Mouse (Mus musculus) stomach, embryonic 15.5 days (tissue): ENCODE measurements around the gene Disc1. TPM values are rescaled to one million over a fixed set of nuclear protein-coding genes. Genes with fewer than 3 reads are reported as not detected.
A peak's percentile ranks its signal among the peaks of the same experiment; 100 is the strongest.

Experiments used
- ATAC-seq: fragments of 200-750 bp; cut with Nextera tagmentation; 2 replicates; pipeline ENCODE4 v1.8.0; 2017; ENCODE audit warnings: low read depth, moderate number of reproducible peaks, moderate TSS enrichment; ENCODE audit not compliant: insufficient read depth, low FRiP score
- H3K27ac ChIP-seq: fragments of 300-500 bp; sonication (generic); 2 replicates; pipeline ENCODE4 v1.5.1; 2015; ENCODE audit warnings: mild to moderate bottlenecking, inconsistent platforms
- H3K27me3 ChIP-seq: fragments of 300-500 bp; sonication (generic); replicated peaks from 2 replicates; pipeline ENCODE4 v1.6.1; 2015; ENCODE audit warnings: inconsistent platforms
- H3K36me3 ChIP-seq: fragments of 300-500 bp; sonication (generic); 2 replicates; pipeline ENCODE4 v1.6.1; 2015; ENCODE audit warnings: inconsistent platforms
- H3K4me1 ChIP-seq: fragments of 300-500 bp; sonication (generic); 2 replicates; pipeline ENCODE4 v1.6.1; 2015; ENCODE audit warnings: inconsistent platforms
- H3K4me2 ChIP-seq: fragments of 300-500 bp; sonication (generic); 2 replicates; pipeline ENCODE4 v1.6.1; 2015; ENCODE audit warnings: mild to moderate bottlenecking, inconsistent platforms
- H3K4me3 ChIP-seq: fragments of 300-500 bp; sonication (generic); replicated peaks from 2 replicates; pipeline ENCODE4 v1.5.1; 2015; ENCODE audit warnings: inconsistent platforms
- H3K9ac ChIP-seq: fragments of 300-500 bp; sonication (generic); 2 replicates; pipeline ENCODE4 v1.6.1; 2015; ENCODE audit warnings: inconsistent platforms
- H3K9me3 ChIP-seq: fragments of 300-500 bp; sonication (generic); 2 replicates; pipeline ENCODE4 v1.6.1; 2016; ENCODE audit warnings: inconsistent platforms
- WGBS: fragments of 180-500 bp; shearing (Covaris S2); methylation state at CpG from one replicate; pipeline ENCODE4 v1.1.7; 2015; 5-methylcytosine and 5-hydroxymethylcytosine counted together
- polyA plus RNA-seq: library from polyadenylated mRNA; unstranded; fragments of >200 nt; fragmentation: Nextera tagmentation; extraction: Ambion mirVana; gene quantifications from 2 replicates; pipeline ENCODE4 v1.2.1, GENCODE M21; 2015

Disc1 gene
- polyA plus RNA-seq = 1.7 and 2.3 TPM in 2 replicates

DNA sequence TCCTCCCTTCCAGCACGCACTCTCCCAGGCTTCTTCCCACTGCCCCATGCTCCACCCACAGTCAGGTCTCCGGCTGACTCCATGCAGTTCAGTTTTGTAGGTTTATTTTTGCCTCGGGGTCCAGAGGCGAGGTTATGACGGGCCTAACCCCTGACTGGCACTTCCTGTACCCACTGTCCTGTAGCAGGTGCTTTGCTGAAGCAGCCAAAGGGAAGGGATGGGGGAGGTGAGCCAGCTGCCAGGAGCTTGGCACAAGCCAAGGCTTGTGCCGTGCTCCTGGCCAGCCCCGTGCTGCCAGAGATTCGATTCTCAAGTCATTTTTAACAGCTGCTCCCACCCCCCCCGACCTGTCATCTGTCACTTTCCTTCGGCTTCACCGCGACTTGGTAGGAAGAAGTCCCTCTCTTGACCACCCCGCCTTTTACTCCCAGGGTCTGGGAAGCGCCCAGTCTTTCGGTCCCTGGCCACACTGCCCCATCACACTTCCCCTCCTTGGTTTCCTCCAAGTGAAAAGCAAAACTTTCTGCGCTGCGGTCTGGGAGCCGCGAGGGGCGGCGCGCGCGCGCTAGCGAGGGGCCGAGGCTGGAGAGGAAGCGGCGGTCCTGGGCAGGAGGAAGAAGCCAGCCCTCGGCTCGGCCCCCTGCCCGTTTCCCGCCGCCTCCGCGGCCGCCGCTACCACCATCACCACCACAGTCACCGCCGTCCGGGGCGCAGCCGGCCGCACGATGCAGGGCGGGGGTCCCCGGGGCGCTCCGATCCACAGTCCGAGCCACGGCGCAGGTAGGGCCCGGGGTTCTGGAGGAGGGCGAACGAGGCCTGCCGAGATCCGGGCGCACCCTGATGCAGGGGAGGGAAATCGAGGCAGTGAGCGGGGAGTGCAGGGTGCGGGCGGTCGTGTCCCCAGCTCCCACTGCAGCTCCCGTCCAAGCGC is at the start of gene Disc1:
Disc1 (plus strand) TSS at position 691 of the 931 bp plus-strand sequence.
- no peaks in the 10 kb centered on the region for H3K36me3 ChIP-seq
- peak within 1 kb of the TSS; percentile 80 for H3K27ac ChIP-seq
- 1% methylated on average over 65 of the region's 65 CpGs for WGBS
- peak; percentile 21; the same call in 1 of the 2 replicates for ATAC-seq
- peaks cover 8% of the 10 kb centered on the region for H3K27me3 ChIP-seq
- H3K4me2 ChIP-seq = peak within 1 kb of the TSS; percentile 97
- H3K4me3 ChIP-seq = peak within 1 kb of the TSS; percentile 72
- peaks cover 5% of the 10 kb centered on the region; the same call in 1 of the 2 replicates for H3K4me1 ChIP-seq
- H3K9me3 ChIP-seq = no peaks in the 10 kb centered on the region
- H3K9ac ChIP-seq = peak within 1 kb of the TSS; percentile 78

DNA sequence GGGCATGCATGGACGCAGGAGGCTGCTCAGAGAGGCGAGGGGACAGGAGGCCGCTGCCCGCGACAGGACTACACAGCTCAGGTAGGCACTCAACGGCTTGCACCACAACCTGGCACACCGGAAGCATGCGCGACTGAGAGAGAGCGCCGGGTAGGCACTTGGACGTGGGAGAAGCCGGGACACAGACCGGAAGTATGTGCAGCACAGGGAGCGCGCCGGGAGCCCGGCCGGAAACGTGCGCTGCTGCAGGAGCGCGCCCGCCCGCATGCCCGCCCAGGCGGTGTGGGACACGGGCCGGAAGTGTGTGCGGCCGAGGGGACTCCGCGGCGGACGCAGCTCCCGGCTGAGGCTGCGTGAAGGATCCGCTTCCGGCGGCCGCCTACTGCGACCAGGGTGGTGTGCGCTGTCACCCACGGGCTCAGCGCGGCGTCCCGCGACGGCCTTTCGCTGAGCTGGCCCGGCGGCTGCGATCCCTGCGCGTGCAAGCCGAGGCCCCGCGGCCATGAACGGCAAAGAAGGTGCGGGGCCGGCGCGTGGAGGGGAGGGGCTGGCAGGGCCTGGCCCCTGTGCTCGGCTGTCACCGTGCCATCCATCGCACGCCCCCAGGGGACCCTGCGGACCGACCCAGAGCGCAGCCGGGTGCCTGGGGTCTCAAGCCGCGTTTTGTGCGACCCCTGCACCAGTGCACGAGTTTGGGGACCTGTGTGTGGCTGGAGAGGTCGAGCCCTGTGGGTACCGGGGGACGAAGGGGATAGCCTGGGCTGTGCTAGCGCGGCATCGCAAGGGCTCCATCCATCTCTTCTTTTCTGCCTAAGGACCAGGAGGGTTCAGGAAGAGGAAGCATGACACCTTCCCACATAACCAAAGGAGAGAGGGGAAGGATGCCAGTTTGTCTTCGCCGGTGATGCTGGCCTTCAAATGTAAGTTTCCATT is 41.0 kb upstream of the Disc1 start, which contains the start of gene Tsnax:
Tsnax (plus strand) TSS at position 303 of the 933 bp plus-strand sequence.
- ATAC-seq = peak; percentile 98
- H3K4me2 ChIP-seq = peak within 1 kb of the TSS; percentile 70
- peak within 1 kb of the TSS; percentile 99 for H3K9ac ChIP-seq
- peak within 1 kb of the TSS; percentile 86 for H3K27ac ChIP-seq
- peak within 1 kb of the TSS; percentile 99 for H3K4me3 ChIP-seq
- WGBS = 2% methylated on average over 84 of the region's 84 CpGs
- H3K9me3 ChIP-seq = no peaks in the 10 kb centered on the region
- H3K36me3 ChIP-seq = peaks cover 13% of the 10 kb centered on the region; the same call in 1 of the 2 replicates
- no peaks in the 10 kb centered on the region for H3K27me3 ChIP-seq
- H3K4me1 ChIP-seq = no peaks in the 10 kb centered on the region

GRCm38 (mm10) chr8:125024085-125024484 is 29.9 kb upstream of the Disc1 start:
- Histone ChIP-seq H3K9ac (no peak overlapping the region), H3K4me1 (no peaks in the 10 kb centered on the region), H3K27me3 (no peaks in the 10 kb centered on the region), H3K4me2 (no peak overlapping the region), H3K4me3 (no peak overlapping the region), H3K36me3 (peaks cover 37% of the 10 kb centered on the region), H3K27ac (no peak overlapping the region), H3K9me3 (no peaks in the 10 kb centered on the region)
- no peak for ATAC-seq
- WGBS = 77% methylated on average over 8 of the region's 8 CpGs

DNA sequence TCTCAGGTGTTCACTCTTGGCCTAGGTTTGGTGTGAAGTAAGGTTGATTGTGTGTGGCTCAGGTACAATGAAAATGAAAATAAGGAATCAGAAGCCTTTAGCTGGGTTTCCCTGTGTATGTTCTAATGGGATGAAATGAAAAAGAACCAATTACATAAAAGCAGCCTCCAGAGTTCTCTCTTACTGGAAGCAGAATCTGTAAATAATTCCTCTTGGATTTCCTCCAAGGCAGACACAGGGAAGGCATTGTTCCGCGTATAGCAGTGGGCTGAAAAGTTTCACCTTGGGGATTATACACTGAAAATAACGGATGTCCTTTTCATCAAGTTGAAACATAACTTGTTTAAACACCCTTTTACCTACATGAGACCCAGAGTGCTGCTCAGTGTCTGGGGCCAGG is 26.8 kb upstream of the Disc1 start:
- Histone ChIP-seq H3K9ac (no peak overlapping the region), H3K4me2 (no peak overlapping the region), H3K4me1 (no peaks in the 10 kb centered on the region), H3K27ac (no peak overlapping the region), H3K36me3 (peaks cover 55% of the 10 kb centered on the region), H3K9me3 (no peaks in the 10 kb centered on the region), H3K4me3 (no peak overlapping the region), H3K27me3 (no peaks in the 10 kb centered on the region)
- WGBS = 60% methylated on average over 3 of the region's 3 CpGs
- ATAC-seq = no peak

GRCm38 (mm10) chr8:125028841-125029240 is 25.2 kb upstream of the Disc1 start:
- Histone ChIP-seq H3K36me3 (peaks cover 59% of the 10 kb centered on the region), H3K4me2 (no peak overlapping the region), H3K4me3 (no peak overlapping the region), H3K4me1 (no peaks in the 10 kb centered on the region), H3K27me3 (no peaks in the 10 kb centered on the region), H3K9ac (no peak overlapping the region), H3K9me3 (no peaks in the 10 kb centered on the region), H3K27ac (no peak overlapping the region)
- 90% methylated on average over 5 of the region's 5 CpGs for WGBS
- no peak for ATAC-seq

DNA sequence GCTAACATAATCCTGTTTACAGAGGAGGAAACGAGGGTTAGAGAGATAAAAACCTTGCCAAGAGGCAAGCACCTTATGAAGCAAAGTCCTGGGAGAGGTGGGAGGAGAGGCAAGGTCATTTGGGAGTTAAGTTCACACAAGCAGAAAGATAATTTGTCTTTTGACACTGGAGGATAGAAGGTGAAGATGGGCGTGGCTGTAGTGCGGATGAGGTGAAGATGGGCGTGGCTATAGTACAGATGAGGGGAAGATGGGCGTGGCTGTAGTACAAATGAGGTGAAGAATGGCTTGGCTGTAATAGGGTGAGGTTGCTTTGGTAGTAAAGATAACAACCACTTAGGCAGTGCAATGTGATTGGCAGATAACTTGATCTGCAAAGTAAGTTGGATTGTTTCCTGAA is 22.7 kb upstream of the Disc1 start:
- Histone ChIP-seq H3K4me1 (no peaks in the 10 kb centered on the region), H3K9ac (no peak overlapping the region), H3K4me2 (no peak overlapping the region), H3K9me3 (no peaks in the 10 kb centered on the region), H3K4me3 (no peak overlapping the region), H3K27ac (no peak overlapping the region), H3K36me3 (peaks cover 50% of the 10 kb centered on the region), H3K27me3 (no peaks in the 10 kb centered on the region)
- 58% methylated on average over 5 of the region's 5 CpGs for WGBS
- no peak for ATAC-seq

- Histone ChIP-seq H3K27me3 (no peaks in the 10 kb centered on the region), H3K4me1 (no peaks in the 10 kb centered on the region), H3K9ac (no peak overlapping the region), H3K4me3 (no peak overlapping the region), H3K4me2 (no peak overlapping the region), H3K27ac (no peak overlapping the region), H3K36me3 (peaks cover 40% of the 10 kb centered on the region), H3K9me3 (no peaks in the 10 kb centered on the region)
- ATAC-seq = no peak
- WGBS = 40% methylated on average over 8 of the region's 8 CpGs
Observed at GRCm38 (mm10) chr8:125034669-125035068, 19.3 kb upstream of the Disc1 start.

DNA sequence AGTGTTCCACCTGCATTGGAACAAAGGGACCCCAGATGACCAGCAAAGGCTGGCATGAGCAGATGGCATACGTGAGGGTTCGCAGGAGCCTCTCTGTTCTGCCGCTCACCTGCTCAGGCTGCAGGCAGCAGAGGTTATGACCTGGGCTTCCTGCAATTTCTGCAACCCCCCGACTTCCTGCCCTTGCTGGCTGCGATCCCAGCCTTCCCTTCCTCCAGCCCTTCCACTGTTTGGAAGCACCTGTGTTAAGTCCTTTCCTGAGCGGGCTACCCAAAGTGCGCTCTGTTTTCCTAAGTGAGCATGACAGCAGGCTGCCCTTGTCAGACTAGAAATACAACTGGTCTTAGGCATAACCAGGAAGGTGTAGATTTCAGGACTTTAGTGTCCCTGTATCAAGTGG is 16.9 kb upstream of the Disc1 start:
- no peak for ATAC-seq
- Histone ChIP-seq H3K9ac (no peak overlapping the region), H3K4me3 (no peak overlapping the region), H3K27me3 (no peaks in the 10 kb centered on the region), H3K36me3 (0 out of 2 replicates have a peak, but pooled peaks cover 24% of the 10 kb centered on the region), H3K4me2 (no peak overlapping the region), H3K4me1 (no peaks in the 10 kb centered on the region), H3K9me3 (no peaks in the 10 kb centered on the region), H3K27ac (no peak overlapping the region)
- 61% methylated on average over 7 of the region's 7 CpGs for WGBS

- Histone ChIP-seq H3K27me3 (no peaks in the 10 kb centered on the region), H3K36me3 (0 out of 2 replicates have a peak, but pooled peaks cover 17% of the 10 kb centered on the region), H3K4me1 (no peaks in the 10 kb centered on the region), H3K27ac (no peak overlapping the region), H3K9ac (no peak overlapping the region), H3K4me2 (no peak overlapping the region), H3K4me3 (no peak overlapping the region), H3K9me3 (no peaks in the 10 kb centered on the region)
- ATAC-seq = no peak
- 85% methylated on average over 15 of the region's 15 CpGs for WGBS
Observed at GRCm38 (mm10) chr8:125038731-125039130, 15.3 kb upstream of the Disc1 start.

DNA sequence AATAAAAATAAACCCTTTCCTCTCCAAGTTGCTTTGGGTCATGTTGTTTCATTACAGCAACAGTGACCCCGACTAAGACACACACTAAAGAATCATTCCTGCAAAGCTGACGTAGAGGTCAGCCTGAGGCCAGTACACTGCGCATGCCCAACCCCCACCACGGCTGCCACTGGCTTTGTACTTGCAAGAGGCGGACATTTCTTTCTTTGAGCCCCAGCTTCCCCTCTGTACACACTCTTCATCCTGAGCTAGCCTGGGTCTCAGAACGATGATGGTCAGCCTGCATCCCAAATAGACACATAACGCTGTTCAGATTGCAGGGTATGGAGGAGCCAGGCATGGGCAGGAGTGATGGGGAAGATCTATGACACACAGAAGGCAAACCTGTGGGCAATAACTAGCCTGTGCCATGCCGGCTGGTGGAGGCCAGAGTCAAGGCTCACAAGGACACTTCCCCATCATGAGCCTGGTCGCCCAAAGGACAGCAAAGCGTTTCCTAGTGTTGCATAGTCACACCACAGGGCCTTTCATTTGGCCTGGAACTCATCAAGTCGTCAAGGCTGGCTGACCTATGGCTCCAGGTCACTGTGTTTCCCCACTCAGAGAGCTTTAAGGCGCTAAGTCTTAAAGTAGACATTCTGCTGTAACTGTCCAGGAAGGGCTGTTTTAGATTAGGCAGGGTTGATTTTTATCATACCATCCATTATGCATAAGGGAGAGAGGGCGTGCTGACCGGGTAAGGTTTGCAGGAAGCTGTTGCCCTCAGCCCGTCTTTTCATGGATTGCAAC is 13.2 kb upstream of the Disc1 start:
- Histone ChIP-seq H3K9me3 (no peaks in the 10 kb centered on the region), H3K27me3 (no peaks in the 10 kb centered on the region), H3K9ac (no peak overlapping the region), H3K27ac (no peak overlapping the region), H3K36me3 (0 out of 2 replicates have a peak, but pooled peaks cover 16% of the 10 kb centered on the region), H3K4me3 (no peak overlapping the region), H3K4me1 (no peaks in the 10 kb centered on the region), H3K4me2 (no peak overlapping the region)
- WGBS = 63% methylated on average over 15 of the region's 15 CpGs
- no peak for ATAC-seq

- Histone ChIP-seq H3K4me3 (no peak overlapping the region), H3K27ac (no peak overlapping the region), H3K4me1 (no peaks in the 10 kb centered on the region), H3K36me3 (0 out of 2 replicates have a peak, but pooled peaks cover 10% of the 10 kb centered on the region), H3K27me3 (no peaks in the 10 kb centered on the region), H3K4me2 (no peak overlapping the region), H3K9ac (no peak overlapping the region), H3K9me3 (no peaks in the 10 kb centered on the region)
- 52% methylated on average over 2 of the region's 2 CpGs for WGBS
- ATAC-seq = no peak
Observed at GRCm38 (mm10) chr8:125041496-125041895, 12.5 kb upstream of the Disc1 start.
